Mouse (Mus musculus) liver (tissue): ENCODE measurements around the gene Nps.
"Not testable (repeated sequence)": the region's sequence is repeated elsewhere in the genome, so short reads cannot be mapped to it uniquely, and the experiment has no call there.

Source experiments
- DNase-seq: peaks from one replicate; pipeline ENCODE4 v3.0.0-alpha.2; 2020; ENCODE audit warnings: mixed read lengths

Nps gene

DNA sequence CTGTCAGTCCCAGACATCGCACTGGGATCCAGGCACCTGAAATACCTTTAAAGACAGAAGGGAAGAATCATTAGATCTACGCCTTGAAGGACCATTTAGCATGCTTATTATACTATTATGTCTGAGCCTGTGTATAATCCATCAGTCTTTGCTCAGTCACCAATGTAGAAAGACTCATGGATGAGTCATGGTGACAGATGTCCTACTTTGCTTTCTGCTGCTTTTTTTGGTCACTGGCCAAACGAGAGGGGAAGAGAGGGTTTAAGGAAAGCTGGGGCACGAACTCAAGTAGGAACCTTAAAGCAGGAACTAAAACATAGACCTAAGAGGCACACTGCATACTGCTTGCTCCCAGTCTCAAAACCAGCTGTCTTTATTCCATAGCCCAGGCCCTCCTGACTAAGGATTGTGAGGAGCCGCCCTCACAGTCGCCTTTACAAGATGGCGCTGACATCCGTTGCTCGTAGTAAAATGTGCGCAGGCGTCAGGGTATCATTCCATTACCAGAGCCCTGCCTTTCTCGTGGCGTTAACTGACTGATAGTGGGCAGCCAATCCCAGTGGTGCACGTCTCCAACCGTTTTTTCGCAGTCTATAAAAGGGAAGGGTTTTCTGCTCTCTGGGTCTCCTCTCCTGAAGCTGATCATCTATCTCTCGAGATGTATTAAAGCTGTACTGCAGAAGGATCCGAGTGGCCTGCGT, at the start of gene Nps:
Gene Nps (plus strand): TSS at position 651 of the 701 bp plus-strand sequence.
- not testable (repeated sequence) for DNase-seq

DNA sequence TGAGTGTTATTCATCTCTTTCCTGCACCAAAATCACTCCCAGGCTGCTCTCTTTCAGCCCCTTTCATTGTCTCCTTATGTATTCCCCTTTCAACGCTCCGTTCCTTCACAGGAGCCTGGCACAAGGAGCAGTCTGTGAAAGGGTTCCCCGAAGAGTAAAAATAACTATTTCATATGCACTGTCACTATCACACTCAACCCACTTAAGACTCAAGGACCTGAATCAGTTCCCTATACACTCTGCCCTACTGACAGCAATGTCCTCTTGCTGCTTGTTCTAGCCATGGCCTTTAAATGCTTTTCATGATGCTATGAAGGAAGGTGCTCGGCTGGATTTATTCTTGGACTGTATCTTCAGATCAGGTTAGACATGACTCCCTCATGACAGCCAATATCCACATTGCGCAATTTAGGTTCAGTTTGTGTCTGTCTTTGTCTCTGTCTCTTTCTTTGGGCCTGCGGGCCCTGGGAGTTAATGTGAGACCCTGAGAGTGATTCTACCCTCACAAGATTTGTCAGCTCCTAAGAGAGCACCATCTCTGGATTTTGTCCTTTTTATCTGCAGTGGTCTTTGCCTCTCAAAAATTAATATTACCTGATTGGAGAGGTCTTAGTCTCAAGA, 49.4 kb upstream of the Nps start:
- DNase-seq = no peak

DNA sequence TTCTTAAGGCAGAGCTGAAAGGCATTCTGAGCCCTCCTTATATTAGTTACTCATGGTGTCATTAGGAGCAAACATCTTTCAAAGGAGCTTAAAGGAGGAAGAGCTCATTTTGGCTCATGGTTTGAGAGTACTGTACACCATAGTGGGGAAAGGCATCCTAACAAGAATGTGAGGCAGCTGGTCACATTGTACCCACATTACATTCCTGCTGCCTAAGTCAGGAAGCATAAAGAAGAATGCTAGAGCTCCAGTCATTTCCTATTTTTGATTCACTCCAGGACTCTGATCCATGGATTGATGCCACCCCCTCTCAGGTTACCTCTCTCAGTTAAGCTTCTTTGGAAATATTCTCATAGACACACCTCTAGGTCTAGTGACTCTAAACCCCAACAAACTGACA, 48.2 kb upstream of the Nps start:
- no peak for DNase-seq

DNA sequence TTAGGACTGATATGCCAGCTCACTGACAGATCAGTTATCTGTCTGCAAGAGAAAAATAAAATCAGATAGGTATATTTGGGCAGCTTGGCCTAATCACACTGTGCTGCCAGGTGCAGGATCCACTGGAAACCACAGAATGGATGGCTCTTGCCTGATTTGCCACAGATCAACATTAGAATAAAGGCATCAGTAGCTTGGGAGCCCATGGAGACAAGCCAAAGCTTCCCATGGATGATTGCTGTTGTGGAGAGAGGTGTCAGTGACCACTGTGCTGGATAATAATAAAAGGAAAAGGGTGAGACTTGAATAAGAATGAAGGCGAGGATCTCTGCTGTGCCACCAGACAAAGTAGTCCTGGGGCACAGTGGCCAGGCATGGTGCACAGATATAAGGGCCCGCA, 47.7 kb upstream of the Nps start:
- no peak for DNase-seq

DNA sequence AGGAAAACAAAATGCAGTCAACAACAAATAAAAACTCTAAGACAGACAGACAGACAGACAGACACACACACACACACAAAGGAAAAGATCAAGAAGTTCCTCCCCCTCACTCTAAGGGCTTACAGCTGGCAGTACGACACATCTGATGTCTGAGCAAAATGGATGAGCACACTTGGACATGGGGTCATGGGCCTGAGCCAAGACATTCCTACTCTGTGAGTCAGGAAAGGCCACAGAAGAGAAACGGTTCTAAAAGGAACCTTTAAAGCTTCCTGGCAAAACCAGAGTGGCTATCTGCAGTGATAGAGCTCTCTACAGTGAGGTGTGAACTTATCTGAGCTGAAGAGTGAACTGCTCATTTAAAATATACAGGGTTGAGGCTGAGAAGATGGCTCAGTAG, 46.0 kb upstream of the Nps start:
- DNase-seq = no peak

DNA sequence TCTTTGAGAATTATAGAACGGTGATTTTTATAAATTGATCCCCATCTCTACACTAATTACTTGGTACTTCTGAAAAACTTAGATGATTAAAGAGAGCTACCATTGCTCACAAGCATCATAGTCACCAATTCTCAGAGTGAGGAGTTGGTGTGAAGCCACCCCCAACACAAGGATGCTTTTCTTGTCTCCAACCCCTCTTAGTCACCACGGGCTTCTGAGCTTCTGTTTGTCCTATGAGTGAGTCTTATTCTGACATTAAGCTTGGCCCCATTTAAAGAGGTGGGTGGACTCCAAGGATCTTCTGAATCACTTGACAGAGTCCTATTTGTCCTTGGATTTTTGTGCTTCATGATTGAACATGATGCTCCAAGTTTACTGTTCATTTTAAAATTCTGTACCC, 37.0 kb upstream of the Nps start:
- DNase-seq = no peak

DNA sequence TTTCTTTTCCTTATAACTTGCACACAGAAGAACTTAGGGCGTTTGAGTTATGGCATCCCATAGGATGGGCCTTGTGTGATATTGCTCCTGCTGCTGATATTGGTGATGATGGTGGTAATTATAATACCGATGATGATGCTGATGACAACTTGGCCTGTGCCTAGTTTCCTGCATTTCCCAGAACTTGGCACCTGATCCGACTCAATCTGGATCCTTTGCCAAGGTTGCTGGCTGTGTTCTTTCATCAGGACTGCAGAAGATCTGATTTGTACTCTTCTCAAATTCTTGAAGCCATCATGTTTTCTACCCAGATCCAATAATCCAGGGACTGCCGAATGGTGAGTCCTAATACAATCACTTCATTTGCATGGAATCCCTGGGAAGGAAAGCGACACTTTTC, 32.5 kb upstream of the Nps start:
- no peak for DNase-seq

DNA sequence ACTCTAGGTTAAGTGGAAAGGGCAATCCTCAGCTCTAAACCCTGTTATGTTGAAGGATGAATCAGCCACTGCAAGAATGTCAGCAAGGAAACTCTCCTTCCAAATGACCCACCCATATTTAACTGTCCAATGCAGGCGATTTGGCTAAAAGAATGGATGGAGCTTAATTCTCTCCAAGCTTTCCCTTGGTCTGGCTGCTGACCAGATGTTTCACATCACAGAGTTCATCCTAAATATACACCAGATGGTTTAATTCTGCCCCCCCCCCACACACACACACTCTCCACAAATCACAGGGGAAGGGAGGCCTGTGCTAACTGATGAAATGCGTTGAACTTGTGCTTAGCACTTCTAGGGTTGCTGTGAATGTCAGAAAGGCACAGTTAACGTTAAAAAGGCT, 21.4 kb upstream of the Nps start:
- DNase-seq = no peak

DNA sequence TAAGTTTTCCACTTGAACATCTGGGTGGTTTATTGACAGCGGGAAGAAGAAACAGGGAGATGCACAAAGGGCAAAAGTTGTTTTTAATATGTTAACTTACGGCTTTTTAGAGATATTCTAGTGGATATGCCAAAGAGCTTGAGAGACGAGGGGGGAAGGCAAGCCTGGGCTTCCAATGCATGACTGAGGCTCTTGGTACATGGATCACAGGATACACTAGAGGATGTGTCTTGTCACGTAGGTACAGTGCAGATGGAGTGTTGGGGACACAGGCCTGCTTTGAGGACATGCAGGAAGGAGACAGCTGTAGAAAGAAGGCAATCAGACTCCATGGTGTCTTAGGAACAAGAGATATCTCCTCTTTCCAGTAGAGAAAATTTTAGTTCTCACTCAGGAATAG, 19.1 kb upstream of the Nps start:
- no peak for DNase-seq

DNA sequence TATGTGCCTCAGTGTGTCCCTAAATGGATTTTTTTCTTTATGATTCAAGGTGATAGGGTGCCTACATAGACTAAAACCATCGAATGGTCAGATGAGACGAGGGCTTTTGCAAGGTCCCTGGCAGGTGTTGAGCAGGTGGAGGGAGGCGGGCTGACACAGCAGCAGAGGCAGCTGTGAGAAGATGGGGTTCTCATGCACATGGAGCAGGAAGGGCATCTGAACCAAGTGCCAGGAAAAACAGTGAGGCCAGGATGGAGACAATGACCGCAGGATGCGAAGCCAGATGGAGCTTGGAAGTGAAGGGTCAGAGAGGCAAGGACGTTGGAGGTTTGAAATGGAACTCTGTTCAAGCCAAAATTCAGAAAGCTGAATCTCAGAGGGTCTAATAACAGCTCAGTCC, 18.5 kb upstream of the Nps start:
- DNase-seq = no peak

DNA sequence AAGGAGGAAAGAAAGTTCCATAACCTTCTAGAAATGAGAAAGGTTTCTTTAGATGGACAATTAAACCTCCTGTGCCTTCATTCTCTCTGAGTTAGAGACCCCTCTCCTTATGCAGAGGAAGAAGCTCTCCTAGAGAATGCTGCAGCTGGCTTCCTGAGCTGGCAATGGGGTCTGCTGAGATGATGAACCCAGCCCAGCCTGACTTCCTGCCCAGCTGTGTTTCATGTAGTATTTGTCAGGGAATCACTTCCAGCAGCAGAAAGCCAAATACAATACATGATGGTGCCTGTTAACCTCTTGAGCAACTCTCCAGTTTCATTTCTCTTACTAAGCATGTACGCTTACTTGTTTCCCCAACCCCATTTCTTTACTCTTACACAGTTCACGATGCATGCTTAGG, 17.9 kb upstream of the Nps start:
- no peak for DNase-seq

DNA sequence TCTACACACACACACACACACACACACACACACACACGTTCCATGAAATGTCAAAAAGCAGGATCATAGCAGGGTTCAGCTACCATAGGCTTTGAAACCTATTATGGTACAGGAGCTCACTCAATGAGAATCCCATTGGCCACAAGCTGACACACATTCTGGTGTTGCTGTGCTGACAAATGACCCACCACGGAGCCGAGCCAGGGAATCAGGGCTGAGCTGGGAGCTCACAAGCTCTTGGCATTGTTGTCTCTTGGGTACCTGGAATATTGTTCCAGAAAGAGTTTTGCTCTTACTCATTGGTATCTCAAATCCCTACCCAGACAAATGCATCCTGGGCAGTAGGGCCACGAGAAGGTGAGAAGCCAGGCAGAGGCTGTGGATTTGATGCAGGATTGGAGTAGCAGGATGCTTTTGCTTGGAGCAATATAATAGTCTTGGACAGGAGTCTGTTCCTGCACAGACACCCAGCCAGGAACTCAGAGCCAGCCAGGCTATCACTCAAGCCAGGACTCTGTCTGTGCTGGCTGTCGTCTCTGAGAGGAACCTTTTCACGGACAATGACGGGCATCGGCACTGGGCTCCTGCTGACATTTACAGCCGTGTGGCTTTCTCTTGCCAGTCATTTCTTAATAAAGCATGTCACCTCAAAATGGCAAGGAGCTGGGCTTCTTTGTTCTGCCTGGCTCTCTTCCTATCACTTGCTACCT, 14.2 kb upstream of the Nps start:
- DNase-seq = no peak

DNA sequence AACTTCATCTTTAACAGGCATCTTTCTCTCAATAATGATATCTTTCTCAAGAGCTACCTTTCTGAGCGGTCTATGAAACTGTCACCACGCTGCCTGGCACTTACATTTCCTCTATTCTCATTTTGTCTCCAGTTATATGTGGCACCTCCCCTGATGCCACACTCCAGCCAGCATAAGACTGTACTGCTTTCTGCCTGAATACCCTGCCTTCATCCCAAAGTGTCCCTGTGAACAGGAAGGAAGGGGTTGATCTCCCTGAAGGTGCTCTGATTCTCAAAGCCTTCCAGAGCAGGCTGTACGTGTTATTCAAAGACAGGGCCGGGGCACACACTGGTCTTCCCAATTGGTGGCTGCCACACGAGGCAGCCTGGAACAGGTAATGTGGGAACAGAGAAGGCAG, 12.1 kb upstream of the Nps start:
- no peak for DNase-seq

DNA sequence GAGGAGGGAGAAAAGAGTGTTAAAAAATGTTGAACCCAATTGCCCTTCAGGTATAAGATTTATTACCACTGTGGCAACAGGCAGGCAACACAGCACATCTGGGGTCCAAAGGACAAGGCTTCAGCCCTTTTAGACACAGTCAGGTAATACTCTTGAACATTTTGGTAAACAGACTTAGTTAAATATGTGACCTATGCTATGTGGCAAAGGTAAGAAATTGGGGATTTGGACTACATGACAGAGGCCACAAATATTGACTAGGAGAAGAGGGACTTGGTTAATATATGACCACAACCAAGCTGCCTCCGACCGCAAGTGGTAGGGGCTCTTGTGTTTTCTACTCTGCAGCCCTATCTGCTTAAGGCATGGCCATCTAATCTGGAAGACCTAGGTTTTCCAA, 5.3 kb upstream of the Nps start:
- no peak for DNase-seq

DNA sequence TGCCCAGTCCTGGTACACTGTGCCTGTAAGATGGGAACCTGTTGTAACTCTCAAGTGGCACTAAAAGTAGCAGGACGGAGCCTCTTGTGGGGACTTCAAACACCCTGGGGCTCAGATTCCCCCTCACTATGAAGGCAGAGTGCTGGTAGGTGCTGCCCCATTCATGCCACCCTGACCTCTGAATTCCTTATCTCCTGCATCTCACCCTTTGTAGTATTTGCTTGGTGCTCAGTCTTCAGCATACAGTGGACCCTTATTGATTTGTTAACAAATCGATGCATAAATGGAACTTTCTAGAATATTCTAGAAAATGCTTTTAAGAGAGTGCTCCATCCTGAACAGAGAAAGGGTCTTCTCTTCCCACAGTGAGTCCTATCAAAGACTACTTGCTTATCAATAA, 4.1 kb upstream of the Nps start:
- no peak for DNase-seq

DNA sequence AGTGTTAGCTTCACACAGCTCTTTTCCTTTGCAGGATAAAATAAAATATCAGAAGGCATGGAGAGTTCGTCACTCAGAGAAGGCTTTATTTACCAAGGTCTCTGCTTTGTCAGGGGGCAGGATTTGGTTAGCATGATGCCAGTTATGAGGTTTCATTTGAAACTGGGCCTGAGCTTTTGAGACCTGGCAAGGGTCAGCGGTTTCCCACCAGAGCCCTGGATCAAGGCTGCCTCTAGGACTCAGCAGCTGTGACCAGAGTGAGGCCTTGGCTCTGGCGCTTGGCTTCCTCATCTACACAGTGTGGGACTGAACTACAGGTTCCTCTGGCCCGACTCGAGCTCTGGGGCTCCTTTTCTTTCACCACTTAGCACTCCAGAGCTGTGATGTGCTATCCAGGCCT, 12.5 kb downstream of the Nps start:
- no peak for DNase-seq

DNA sequence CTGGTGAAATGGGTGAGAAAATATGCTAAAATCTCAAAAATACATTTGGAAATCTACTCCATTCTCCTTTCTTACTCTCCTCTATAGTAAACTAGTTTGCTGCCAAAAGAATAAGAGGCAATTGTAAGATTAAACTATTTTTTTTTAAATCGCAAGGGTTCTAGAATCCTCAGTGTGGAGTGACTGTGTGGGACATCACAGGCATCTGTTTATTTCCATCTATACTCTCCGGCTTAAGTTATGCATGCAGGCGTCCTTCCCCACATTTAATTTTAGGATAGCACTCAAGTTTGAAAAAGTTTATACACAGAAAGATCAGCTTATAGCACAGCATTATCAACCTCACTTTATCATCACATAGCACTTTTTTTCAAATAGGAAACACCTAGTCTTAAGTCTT, 24.7 kb downstream of the Nps start:
- no peak for DNase-seq

DNA sequence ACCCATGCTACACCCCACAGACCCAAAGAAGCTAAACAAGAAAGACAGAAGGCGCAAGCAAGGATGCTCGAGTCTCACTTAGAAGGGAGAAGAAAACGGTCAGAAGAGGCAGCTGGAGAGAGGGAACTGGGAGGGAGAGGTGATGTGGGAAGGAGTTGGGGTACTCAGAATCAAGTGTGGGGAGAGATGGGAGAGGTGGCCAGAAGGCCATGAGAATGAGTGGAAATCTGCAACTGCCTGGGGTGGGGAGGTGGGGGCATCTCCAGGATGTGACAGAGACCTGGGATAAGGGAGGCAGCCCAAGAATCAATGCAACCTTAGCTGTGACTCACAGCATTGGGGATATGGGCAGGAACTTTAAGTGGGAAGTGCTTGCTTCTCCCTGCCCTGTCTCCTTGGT, 31.5 kb downstream of the Nps start:
- DNase-seq = no peak

DNA sequence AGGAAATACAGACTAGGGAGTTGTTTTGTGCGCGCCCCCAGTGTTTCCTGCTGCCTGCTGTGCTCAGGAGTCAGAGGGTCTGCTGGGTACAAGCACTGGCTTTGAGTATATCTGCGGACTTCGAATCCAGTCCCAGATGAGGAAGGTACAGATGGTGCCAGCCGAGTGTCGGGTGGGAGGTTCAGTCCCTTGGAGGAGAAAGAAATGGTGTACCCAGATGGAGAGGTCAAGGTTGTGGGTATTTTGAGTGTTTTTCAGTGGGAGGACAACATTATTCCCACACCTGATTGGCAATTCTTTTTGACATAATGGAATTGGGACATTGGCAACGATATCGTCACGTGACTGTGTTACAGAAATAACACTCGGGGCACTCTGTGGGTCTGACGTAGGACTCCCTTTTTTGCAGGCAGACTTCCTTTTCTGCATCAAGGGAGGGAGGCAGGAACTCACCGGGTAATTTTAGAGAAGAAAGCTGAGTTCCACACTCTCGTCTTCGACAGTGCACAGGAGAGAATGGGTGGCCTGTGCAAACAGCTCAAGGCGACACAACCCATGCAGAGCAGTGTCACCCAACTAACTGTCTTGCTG, 33.2 kb downstream of the Nps start:
- DNase-seq = no peak

DNA sequence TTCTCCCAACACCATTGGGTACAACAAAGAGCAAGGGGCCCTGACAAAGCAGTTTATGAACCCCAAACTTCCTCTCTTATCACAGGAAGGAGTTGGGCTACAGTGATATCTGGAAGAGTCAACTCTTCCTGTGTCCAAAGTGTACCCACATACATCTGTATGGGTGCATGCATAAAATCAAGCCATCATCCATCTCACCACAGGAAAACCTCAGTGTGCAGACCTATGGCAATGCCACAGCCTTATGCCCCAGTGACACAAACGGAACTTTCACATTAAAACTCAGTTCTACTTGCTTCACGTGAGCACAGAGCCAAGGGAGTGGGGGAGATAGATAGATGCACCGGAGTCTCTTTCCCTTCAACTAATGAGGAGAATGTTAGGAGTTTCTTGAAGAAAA, 36.0 kb downstream of the Nps start:
- no peak for DNase-seq

DNA sequence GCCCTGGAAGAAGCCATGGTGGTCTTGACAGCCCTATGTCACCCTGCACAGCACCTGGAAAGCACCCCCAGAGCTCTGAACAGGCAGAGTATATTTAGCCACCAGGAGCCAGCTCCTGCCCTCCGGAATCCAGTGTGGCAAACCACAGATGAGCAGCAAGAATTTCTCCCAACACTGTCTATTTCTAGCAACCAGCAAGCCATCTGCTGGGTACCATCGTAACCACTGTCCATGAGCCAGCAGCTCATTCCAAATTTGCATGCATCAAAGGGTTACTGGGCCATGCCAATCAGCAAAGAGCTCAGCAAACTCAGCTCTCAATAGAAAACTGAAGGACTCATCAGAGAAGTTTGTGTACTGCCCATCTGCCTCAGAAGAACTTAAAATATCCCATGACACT, 46.0 kb downstream of the Nps start:
- DNase-seq = no peak
